Mouse (Mus musculus): ENCODE results near the gene Gpr101. TPM values are rescaled to one million over a fixed set of nuclear protein-coding genes. Genes with fewer than 3 reads are reported as not detected.
A peak's percentile ranks its signal among the peaks of the same experiment; 100 is the strongest.

The Gpr101 gene
- total RNA-seq (2021), result not detected
- long read RNA-seq, experiment 1, result 0 reads
- long read RNA-seq, experiment 2, result 0 reads

- Histone ChIP-seq H3K27ac (no peak within 1 kb of the TSS), H3K4me3 (no peak within 1 kb of the TSS)
- intact Hi-C loops (cut with DNase I), result no loop called here
- DNase-seq, result no peak
- no peak for TF ChIP-seq CTCF (IDR thresholded peaks at IDR 0.05)
These were observed at the start of gene Gpr101 for GRCm38 (mm10) chrX:57503634-57504033. TSS of gene Gpr101 (minus strand) at chrX:57503757.

- intact Hi-C loops (cut with DNase I), result no loop called here
- Histone ChIP-seq H3K4me3 (no peak overlapping the region), H3K27ac (no peak overlapping the region)
- peak; percentile 11; the same call in 1 of the 2 replicates for TF ChIP-seq CTCF (IDR thresholded peaks at IDR 0.05)
- no peak for DNase-seq
These were observed 17.8 kb upstream of the Gpr101 start for GRCm38 (mm10) chrX:57521117-57522095.

- intact Hi-C loops (cut with DNase I), result no loop called here
- DNase-seq, result no peak
- TF ChIP-seq CTCF (IDR thresholded peaks at IDR 0.05), result no peak
- no peak overlapping the region for H3K27ac ChIP-seq
- H3K4me3 ChIP-seq, result no peak overlapping the region
These were observed 2.7 kb upstream of the Gpr101 start for GRCm38 (mm10) chrX:57506247-57506646.

Other genes with a start within 250 kb of the Gpr101 start
- gene Arhgef6, start 165.0 kb downstream of the Gpr101 start, total RNA-seq (2021), result 10 to 100 TPM; 46.0 to 71.8 TPM
- 10 to 100 TPM; 13.1 to 16.6 TPM for gene Rbmx, start 110.7 kb downstream of the Gpr101 start, total RNA-seq (2021)
- gene Gm364, start 94.6 kb downstream of the Gpr101 start, total RNA-seq (2021), result not detected

All from gastrocnemius, adult 2 months (tissue).